Mouse (Mus musculus) embryonic facial prominence, embryonic 13.5 days (tissue): ENCODE measurements around the gene St7l. TPM values are rescaled to one million over a fixed set of nuclear protein-coding genes. Genes with fewer than 3 reads are reported as not detected.

Experiments used
- ATAC-seq: fragments of 200-750 bp; cut with Nextera tagmentation; 2 replicates; pipeline ENCODE4 v1.8.0; 2017; ENCODE audit warnings: low read depth; ENCODE audit not compliant: insufficient number of reproducible peaks, insufficient read depth, low FRiP score, low TSS enrichment
- H3K27ac ChIP-seq: fragments of 300-500 bp; sonication (generic); 2 replicates; pipeline ENCODE4 v1.5.1; 2015; ENCODE audit warnings: moderate library complexity, mild to moderate bottlenecking, inconsistent platforms
- H3K27me3 ChIP-seq: fragments of 300-500 bp; sonication (generic); 2 replicates; pipeline ENCODE4 v1.6.1; 2015; ENCODE audit warnings: mild to moderate bottlenecking, inconsistent platforms
- H3K36me3 ChIP-seq: fragments of 300-500 bp; sonication (generic); 2 replicates; pipeline ENCODE4 v1.6.1; 2015; ENCODE audit warnings: mild to moderate bottlenecking, inconsistent platforms
- H3K4me1 ChIP-seq: fragments of 300-500 bp; sonication (generic); 2 replicates; pipeline ENCODE4 v1.6.1; 2015; ENCODE audit warnings: inconsistent platforms
- H3K4me2 ChIP-seq: fragments of 300-500 bp; sonication (generic); 2 replicates; pipeline ENCODE4 v1.6.1; 2015; ENCODE audit warnings: moderate library complexity, mild to moderate bottlenecking, inconsistent platforms
- H3K4me3 ChIP-seq: fragments of 300-500 bp; sonication (generic); 2 replicates; pipeline ENCODE4 v1.5.1; 2015; ENCODE audit warnings: mild to moderate bottlenecking, inconsistent platforms
- H3K9ac ChIP-seq: fragments of 300-500 bp; sonication (generic); 2 replicates; pipeline ENCODE4 v1.6.1; 2015; ENCODE audit warnings: mild to moderate bottlenecking, inconsistent platforms
- H3K9me3 ChIP-seq: fragments of 300-500 bp; sonication (generic); 2 replicates; pipeline ENCODE4 v1.6.1; 2016; ENCODE audit warnings: inconsistent platforms
- WGBS: fragments of 180-500 bp; shearing (Covaris S2); methylation state at CpG from one replicate; pipeline ENCODE4 v1.1.7; 2015; ENCODE audit warnings: mixed read lengths; 5-methylcytosine and 5-hydroxymethylcytosine counted together
- polyA plus RNA-seq: library from polyadenylated mRNA; unstranded; fragments of >200 nt; fragmentation: Nextera tagmentation; extraction: Ambion mirVana; gene quantifications from 2 replicates; pipeline ENCODE4 v1.2.1, GENCODE M21; 2015

The St7l gene
- 35.7 and 40.9 TPM in 2 replicates for polyA plus RNA-seq

GRCm38 (mm10) chr3:104863786-104864650 lies at the start of gene St7l, which contains the start of gene Capza1:
TSS of gene St7l (plus strand) at chr3:104864005.
TSS of gene Capza1 (minus strand) at chr3:104864505.
- Histone ChIP-seq H3K36me3 (no peaks in the 10 kb centered on the region; the same call in 1 of the 2 replicates), H3K4me2 (peak within 1 kb of the TSS; percentile 76), H3K27me3 (no peaks in the 10 kb centered on the region), H3K4me1 (peaks cover 32% of the 10 kb centered on the region), H3K27ac (peak within 1 kb of the TSS; percentile 97), H3K9ac (peak within 1 kb of the TSS; percentile 94), H3K4me3 (peak within 1 kb of the TSS; percentile 97), H3K9me3 (no peaks in the 10 kb centered on the region)
- WGBS: under 1% methylated on average over 43 of the region's 43 CpGs
- peak; percentile 91 for ATAC-seq

GRCm38 (mm10) chr3:104814746-104815145 lies 49.1 kb upstream of the St7l start:
- ATAC-seq: no peak
- H3K4me1 ChIP-seq: peaks cover 27% of the 10 kb centered on the region
- no peaks in the 10 kb centered on the region for H3K27me3 ChIP-seq
- H3K36me3 ChIP-seq: no peaks in the 10 kb centered on the region
- no peaks in the 10 kb centered on the region for H3K9me3 ChIP-seq
- WGBS: 88% methylated on average over 1 of the region's 1 CpGs
- no peak overlapping the region for H3K9ac ChIP-seq
- no peak overlapping the region for H3K27ac ChIP-seq
- H3K4me3 ChIP-seq: no peak overlapping the region
- H3K4me2 ChIP-seq: no peak overlapping the region

- Histone ChIP-seq H3K9me3 (no peaks in the 10 kb centered on the region), H3K4me2 (no peak overlapping the region), H3K36me3 (no peaks in the 10 kb centered on the region), H3K4me3 (no peak overlapping the region), H3K27ac (no peak overlapping the region), H3K4me1 (peaks cover 27% of the 10 kb centered on the region), H3K9ac (no peak overlapping the region), H3K27me3 (no peaks in the 10 kb centered on the region)
- no peak for ATAC-seq
- 85% methylated on average over 2 of the region's 2 CpGs for WGBS
These were observed 48.5 kb upstream of the St7l start for GRCm38 (mm10) chr3:104815346-104815745.

- H3K27me3 ChIP-seq: no peaks in the 10 kb centered on the region
- WGBS: 96% methylated on average over 7 of the region's 7 CpGs
- H3K9ac ChIP-seq: no peak overlapping the region
- H3K36me3 ChIP-seq: 0 out of 2 replicates have a peak, but pooled peaks cover 3% of the 10 kb centered on the region
- ATAC-seq: no peak
- H3K27ac ChIP-seq: no peak overlapping the region
- no peaks in the 10 kb centered on the region for H3K9me3 ChIP-seq
- no peak overlapping the region for H3K4me3 ChIP-seq
- peaks cover 27% of the 10 kb centered on the region for H3K4me1 ChIP-seq
- peak overlapping the region; percentile 5; the same call in 1 of the 2 replicates for H3K4me2 ChIP-seq
These were observed 47.7 kb upstream of the St7l start for GRCm38 (mm10) chr3:104816130-104816529.

GRCm38 (mm10) chr3:104817481-104817990 lies 46.3 kb upstream of the St7l start:
- peaks cover 27% of the 10 kb centered on the region for H3K4me1 ChIP-seq
- 0% methylated on average over 38 of the region's 46 CpGs for WGBS
- H3K9me3 ChIP-seq: no peaks in the 10 kb centered on the region
- H3K9ac ChIP-seq: peak overlapping the region; percentile 95
- H3K27ac ChIP-seq: peak overlapping the region; percentile 95
- peak; percentile 80 for ATAC-seq
- H3K27me3 ChIP-seq: no peaks in the 10 kb centered on the region
- H3K4me3 ChIP-seq: peak overlapping the region; percentile 79
- peak overlapping the region; percentile 82 for H3K4me2 ChIP-seq
- peaks cover 14% of the 10 kb centered on the region for H3K36me3 ChIP-seq

GRCm38 (mm10) chr3:104817991-104818748 lies 45.6 kb upstream of the St7l start, which contains the start of gene Mov10:
TSS of gene Mov10 (minus strand) at chr3:104818563.
- Histone ChIP-seq H3K36me3 (peaks cover 16% of the 10 kb centered on the region), H3K27ac (peak within 1 kb of the TSS; percentile 95), H3K27me3 (no peaks in the 10 kb centered on the region), H3K9me3 (no peaks in the 10 kb centered on the region), H3K4me3 (peak within 1 kb of the TSS; percentile 79), H3K9ac (peak within 1 kb of the TSS; percentile 95), H3K4me2 (peak within 1 kb of the TSS; percentile 82), H3K4me1 (peaks cover 27% of the 10 kb centered on the region)
- under 1% methylated on average over 40 of the region's 40 CpGs for WGBS
- ATAC-seq: peak; percentile 70

GRCm38 (mm10) chr3:104818749-104819134 lies 45.1 kb upstream of the St7l start:
- Histone ChIP-seq H3K4me1 (peaks cover 27% of the 10 kb centered on the region), H3K36me3 (peaks cover 16% of the 10 kb centered on the region), H3K9ac (peak overlapping the region; percentile 95), H3K27ac (peak overlapping the region; percentile 95), H3K9me3 (no peaks in the 10 kb centered on the region), H3K4me3 (peak overlapping the region; percentile 79), H3K27me3 (no peaks in the 10 kb centered on the region), H3K4me2 (peak overlapping the region; percentile 82)
- 7% methylated on average over 3 of the region's 3 CpGs for WGBS
- ATAC-seq: no peak

GRCm38 (mm10) chr3:104820426-104820825 lies 43.4 kb upstream of the St7l start:
- no peak for ATAC-seq
- Histone ChIP-seq H3K4me2 (no peak overlapping the region), H3K4me3 (no peak overlapping the region), H3K9me3 (no peaks in the 10 kb centered on the region), H3K4me1 (peaks cover 22% of the 10 kb centered on the region), H3K27ac (no peak overlapping the region), H3K36me3 (peaks cover 22% of the 10 kb centered on the region), H3K27me3 (no peaks in the 10 kb centered on the region), H3K9ac (no peak overlapping the region)
- 58% methylated on average over 1 of the region's 1 CpGs for WGBS

GRCm38 (mm10) chr3:104822413-104822812 lies 41.4 kb upstream of the St7l start:
- Histone ChIP-seq H3K9me3 (no peaks in the 10 kb centered on the region), H3K4me2 (no peak overlapping the region), H3K4me3 (no peak overlapping the region), H3K9ac (no peak overlapping the region), H3K27ac (no peak overlapping the region), H3K4me1 (peaks cover 9% of the 10 kb centered on the region; the same call in 1 of the 2 replicates), H3K36me3 (peaks cover 38% of the 10 kb centered on the region), H3K27me3 (no peaks in the 10 kb centered on the region)
- ATAC-seq: no peak
- WGBS: 82% methylated on average over 3 of the region's 3 CpGs

GRCm38 (mm10) chr3:104835797-104836196 lies 28.0 kb upstream of the St7l start:
- no peak overlapping the region for H3K4me3 ChIP-seq
- peaks cover 76% of the 10 kb centered on the region for H3K36me3 ChIP-seq
- H3K27me3 ChIP-seq: no peaks in the 10 kb centered on the region
- H3K4me1 ChIP-seq: no peaks in the 10 kb centered on the region
- ATAC-seq: no peak
- H3K4me2 ChIP-seq: no peak overlapping the region
- no peak overlapping the region for H3K9ac ChIP-seq
- no peak overlapping the region for H3K27ac ChIP-seq
- no peaks in the 10 kb centered on the region for H3K9me3 ChIP-seq
- WGBS: 98% methylated on average over 3 of the region's 3 CpGs

GRCm38 (mm10) chr3:104841049-104841448 lies 22.8 kb upstream of the St7l start:
- 94% methylated on average over 5 of the region's 5 CpGs for WGBS
- Histone ChIP-seq H3K9ac (no peak overlapping the region), H3K9me3 (no peaks in the 10 kb centered on the region), H3K36me3 (peaks cover 73% of the 10 kb centered on the region), H3K27me3 (no peaks in the 10 kb centered on the region), H3K4me1 (no peaks in the 10 kb centered on the region), H3K4me3 (no peak overlapping the region), H3K4me2 (no peak overlapping the region), H3K27ac (no peak overlapping the region)
- ATAC-seq: no peak
